Mouse (Mus musculus) cortical plate, adult 2 months (tissue): Measurements from ENCODE around the gene Eps15l1.

ENCODE experiments used
- CTCF ChIP-seq: fragments of 200-500 bp; IDR thresholded peaks from 2 replicates; pipeline ENCODE4 v1.5.1; 2011; ENCODE audit warnings: mild to moderate bottlenecking, control low read depth, low read length; ENCODE audit not compliant: insufficient read depth; ENCODE audit errors: extremely low read depth
- POLR2A ChIP-seq: fragments of 200-500 bp; IDR thresholded peaks from 2 replicates; pipeline ENCODE4 v1.6.1; 2011; ENCODE audit warnings: mild to moderate bottlenecking, low read length, control low read depth; ENCODE audit not compliant: insufficient read depth; ENCODE audit errors: extremely low read depth

DNA sequence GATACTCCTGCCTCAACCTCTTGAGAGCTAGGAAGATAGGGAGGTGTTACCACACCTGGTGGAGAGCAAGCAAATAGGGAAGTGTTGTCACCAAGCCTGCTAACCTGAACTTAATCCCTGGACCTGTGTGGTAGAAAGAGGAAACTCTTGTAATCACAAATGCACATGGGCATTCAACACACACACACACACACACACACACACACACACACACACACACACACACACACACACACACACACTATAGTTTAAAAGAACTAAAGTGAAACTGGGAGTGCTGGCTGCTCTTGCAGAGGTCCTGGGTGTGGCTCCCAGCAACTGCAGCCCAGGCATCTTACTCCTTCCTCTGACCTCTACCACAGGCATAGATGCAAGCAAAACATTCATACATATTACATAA, 61.1 kb downstream of the Eps15l1 start:
- TF ChIP-seq CTCF (no peak), POLR2A (no peak)
